Mouse (Mus musculus) natural killer cell, adult 2 months (primary cell): ENCODE results near the gene Eif3l.

Experiments used
- DNase-seq, 2 experiments: peaks; one replicate each; pipeline ENCODE4 v3.0.0; 2022; ENCODE audit warnings: low spot score in 2 of 2

The Eif3l gene

GRCm38 (mm10) chr15:79093083-79093839 lies 18.3 kb downstream of the Eif3l start:
- DNase-seq = no peak

DNA sequence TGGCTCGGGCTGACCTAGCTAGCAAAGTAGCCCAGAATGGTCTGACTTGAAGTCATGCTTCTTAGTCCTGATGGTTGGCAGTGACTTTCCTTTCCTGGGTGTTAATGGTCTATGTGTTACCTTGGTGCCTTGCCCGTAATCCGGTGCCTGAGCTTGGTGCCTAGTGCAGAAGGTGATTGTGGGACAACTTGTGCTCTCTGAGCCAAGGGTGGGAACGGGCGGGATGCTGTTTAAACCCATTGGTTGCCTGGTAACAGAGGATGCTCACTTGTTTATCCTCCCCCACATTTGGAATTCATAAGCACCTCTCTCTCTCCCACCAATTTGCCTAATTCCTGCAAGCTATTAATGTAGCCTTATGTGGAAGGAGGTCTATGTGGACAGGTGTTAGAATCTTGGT lies 20.5 kb downstream of the Eif3l start:
- DNase-seq = no peak

DNA sequence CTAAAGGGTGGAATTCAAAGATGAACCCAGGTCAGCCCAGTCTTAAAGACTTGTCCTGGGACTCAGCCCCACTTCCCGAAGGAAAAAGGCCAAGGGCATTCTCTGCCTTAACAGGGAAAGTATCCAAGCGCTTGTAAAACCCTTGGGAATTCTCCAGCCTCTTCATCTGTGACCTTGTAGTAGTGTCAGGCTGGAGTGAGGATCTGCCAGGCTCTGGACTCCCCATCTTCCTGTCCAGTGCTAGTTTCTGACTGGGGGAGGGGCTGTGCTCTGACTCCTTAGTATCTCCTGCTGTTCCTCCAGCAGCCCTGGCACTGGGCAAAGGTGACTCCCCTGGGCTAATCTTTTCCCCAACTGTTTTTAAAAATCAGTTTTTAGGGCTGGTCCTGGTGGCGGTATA lies 21.6 kb downstream of the Eif3l start:
- no peak for DNase-seq

DNA sequence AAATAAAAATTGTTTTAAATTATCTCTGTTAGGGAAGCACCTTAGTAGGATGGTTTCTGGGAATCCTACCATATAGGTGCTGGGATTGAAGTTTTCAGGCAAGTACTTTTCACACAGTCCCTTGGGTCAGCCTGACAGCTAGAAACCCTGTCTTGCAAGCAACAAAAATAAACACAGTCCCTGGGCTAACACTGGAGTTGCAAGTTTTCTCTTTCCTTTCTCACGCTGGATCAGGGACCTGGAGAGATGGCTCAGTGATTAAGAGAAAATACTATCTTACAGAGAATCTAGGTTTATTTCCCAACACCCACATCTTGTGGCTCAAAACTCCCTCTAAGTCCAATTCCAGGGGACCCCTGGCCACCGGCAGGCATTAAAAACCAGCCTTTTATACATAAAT lies 22.2 kb downstream of the Eif3l start:
- DNase-seq = no peak

- DNase-seq = no peak
Measured at GRCm38 (mm10) chr15:79097611-79098025, 22.6 kb downstream of the Eif3l start.

DNA sequence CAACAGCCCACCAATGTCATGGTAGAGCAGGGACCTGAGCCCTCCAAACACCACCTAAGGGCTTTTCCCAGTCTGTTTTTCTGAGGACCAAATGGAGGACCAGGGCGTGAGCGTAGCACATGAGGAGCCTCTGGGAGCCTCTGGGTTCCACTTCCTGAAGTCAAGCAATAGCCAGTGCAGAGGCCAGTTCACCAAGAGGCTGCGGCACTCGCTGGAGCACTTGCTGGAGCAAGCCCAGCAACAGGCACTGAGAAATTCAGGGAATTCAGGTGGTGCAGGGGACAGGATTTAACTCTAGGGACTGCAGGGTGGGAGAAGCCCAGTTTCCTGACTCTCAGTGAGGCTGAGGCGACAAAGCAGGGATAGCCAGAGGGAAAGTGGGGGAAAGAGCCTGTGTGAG lies 23.2 kb downstream of the Eif3l start:
- no peak for DNase-seq

- no peak for DNase-seq
Measured at GRCm38 (mm10) chr15:79098868-79099267, 23.9 kb downstream of the Eif3l start.

DNA sequence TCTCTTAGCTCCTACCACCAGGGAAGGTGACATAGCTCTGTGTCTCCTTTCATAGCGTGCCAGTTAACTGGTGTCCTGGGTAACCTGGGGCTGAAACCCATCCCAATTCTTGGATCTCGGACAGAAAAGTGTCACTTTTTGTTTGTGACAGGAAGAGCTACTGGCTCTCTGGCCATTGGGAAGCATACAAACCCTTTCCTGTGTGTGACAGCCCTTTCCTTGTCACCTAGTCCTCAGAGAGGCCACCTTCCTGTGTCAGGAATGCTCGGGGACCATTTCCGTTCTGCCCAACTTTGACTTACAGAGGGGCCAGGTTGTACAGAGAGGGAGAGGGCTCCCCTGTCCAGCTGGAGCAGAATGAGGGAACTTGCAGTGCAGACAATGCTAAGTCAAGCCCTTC lies 24.5 kb downstream of the Eif3l start:
- no peak for DNase-seq

GRCm38 (mm10) chr15:79100391-79100790 lies 25.4 kb downstream of the Eif3l start:
- no peak for DNase-seq

DNA sequence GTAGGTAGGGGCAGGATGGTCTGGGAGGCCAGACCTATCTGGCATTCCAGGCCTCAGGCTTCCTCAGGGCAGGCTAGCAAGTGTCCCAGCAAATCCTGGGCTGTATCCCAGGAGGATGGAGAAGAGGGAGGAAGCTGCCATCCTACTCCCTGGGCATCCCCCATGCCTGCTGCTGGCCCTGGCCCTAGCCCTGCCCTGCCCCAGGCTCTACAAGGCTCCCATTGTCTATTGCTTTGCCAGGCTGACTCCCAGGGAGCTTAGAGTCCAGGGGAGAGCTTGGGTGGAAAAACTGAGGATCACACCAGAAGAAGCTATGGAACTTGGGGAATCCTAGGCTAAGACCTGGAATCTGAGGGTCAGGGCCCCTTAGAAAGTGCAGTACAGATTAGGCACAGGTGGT lies 26.6 kb downstream of the Eif3l start:
- no peak for DNase-seq

DNA sequence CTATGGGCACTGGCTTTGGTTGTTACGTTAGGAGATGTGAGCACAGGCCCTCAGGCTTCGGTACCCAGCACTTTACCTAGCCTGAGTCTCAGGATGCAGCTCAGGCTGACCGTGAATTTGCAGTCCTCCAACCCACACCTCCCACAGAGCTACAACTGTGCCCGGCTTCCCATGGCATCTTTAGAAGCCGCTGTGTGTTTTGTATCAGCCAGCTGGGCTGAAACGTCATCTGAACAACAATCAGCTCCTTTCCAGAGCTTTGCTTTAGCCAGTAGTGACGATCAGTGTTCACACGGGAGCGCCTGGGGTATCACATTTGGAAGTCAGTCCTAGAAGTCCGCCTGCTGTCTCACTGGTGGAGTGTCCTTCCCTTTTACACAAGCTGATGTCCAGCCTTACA lies 28.3 kb downstream of the Eif3l start:
- no peak for DNase-seq

- DNase-seq = no peak
Measured at GRCm38 (mm10) chr15:79105804-79106203, 30.8 kb downstream of the Eif3l start.

DNA sequence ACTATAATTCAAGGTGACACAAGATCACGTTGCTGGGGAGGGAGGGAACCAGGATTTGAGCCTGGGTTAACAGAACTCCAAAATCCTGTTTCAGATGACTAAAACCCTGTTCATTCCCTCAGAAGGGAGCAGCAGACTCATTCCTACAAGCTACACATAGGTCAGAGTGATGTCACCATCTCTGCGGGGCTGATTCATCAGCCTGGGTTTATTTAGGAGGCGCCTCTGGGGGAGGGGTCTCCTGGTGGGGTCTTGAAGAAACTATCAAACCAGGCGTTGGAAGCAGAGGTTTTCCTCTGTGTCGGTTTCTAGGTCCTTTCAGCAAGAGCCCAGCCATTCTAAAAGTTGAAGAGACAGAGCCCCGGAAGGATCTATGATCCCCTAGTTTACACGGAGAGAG lies 33.0 kb downstream of the Eif3l start:
- DNase-seq = no peak

DNA sequence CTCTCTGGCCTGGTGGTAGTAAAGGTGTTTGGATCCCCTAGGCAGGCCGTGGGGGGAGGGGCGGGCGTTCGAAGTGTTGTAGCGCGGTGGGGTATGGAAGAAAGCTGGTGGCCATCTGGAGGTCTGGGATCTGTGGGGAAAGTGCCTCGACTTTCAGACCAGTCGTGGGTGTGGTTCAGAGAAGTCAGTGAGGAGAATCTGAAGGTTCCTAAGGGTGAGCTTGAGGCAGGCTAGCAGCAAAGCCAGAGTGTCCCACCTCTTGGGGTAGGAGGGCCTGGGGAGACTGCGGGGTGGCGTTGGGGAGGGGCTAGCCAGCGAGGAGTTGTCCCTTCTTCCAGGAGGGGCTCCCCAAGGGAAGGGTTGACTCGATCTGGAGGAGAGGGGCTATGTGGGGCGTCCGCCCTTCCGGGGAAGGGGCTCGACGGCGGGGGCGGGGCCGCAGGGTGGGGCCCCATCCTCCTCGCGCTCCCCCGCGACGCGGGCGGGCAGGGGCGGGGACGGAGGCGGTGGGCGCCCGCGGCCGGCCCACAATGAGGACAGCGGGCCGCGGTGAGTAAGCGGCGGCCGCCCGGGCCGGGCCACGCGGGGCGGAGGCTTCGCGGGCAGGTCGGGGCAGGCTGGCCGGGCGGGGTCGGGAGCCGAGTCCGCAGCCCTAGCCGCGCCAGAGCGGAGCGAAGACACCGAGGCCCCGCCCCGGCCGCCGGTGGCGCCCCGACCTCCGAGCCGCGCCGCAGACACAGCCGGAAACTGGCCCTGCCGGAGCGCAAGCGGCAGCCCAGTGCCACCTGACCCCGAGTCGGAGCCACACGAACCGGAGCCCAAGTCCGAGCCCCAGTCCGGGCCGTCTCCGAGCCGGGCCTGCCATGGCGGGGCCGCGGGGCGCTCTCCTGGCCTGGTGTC lies 33.7 kb downstream of the Eif3l start, which contains the start of gene Micall1:
Gene Micall1 (plus strand): TSS at position 478 of the 900 bp plus-strand sequence.
- DNase-seq = peak; percentile 51 to 63

GRCm38 (mm10) chr15:79109321-79109934 lies 34.4 kb downstream of the Eif3l start:
- peak in 1 of 2 experiments; percentile 11 for DNase-seq

GRCm38 (mm10) chr15:79110031-79110430 lies 35.1 kb downstream of the Eif3l start:
- no peak for DNase-seq

GRCm38 (mm10) chr15:79110528-79110927 lies 35.5 kb downstream of the Eif3l start:
- DNase-seq = no peak

DNA sequence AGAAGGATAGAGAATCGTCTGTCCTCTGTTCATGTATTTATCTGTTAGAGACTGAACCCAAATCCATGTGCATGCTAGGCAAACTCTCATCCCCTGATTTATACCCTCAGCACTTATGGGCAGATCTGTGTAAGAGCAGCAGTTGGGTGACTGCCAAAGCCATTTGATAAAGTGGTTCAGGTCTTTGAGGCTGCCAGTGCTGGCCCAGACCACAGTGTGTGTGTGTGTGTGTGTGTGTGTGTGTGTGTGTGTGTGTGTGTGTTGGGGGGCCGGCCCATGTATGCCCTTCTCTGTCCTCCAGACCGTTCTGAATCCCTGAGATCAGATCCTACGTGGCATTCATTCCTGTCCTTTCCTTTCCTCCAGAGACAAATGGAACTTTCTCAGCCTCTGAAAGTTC lies 36.8 kb downstream of the Eif3l start:
- no peak for DNase-seq

DNA sequence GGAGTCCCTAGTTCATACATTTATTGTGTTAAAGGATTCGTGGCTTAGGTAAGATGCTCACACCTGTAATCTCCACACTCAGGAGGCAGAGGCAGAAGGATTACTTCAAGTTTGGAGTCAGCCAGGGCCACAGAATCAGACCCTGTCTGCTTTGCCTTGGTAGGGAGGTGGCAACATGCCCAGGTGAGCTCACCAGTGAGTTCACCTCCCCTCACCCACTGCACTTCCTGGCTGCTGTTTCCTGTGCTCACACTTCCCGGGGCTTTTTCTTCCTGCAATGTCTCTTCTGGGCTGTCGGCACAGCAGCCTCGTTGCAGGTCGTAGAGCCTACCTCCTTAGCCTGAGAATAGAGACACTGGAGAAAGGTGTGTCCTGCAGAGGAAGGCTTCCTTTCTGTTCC lies 40.3 kb downstream of the Eif3l start:
- DNase-seq = no peak

DNA sequence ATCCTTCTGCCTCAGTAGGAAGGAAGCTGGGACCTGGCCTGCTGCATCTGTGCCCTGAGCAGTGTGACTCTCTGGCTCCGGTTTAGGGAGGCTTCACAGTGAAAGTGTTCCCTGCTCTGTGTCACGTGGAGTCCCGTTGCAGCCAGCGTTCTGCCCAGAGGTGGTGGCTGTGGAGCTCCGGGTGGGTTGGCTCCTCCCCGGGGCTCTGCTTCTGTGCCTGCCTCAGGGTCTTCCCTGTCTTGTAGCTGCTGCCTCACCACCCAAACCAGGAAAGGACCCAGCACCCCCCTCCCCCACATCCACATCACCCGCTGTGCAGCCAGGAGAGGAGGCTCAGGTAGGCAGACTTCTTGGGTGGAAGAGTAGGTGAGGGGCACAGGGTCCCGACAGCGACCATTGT lies 44.5 kb downstream of the Eif3l start:
- no peak for DNase-seq

DNA sequence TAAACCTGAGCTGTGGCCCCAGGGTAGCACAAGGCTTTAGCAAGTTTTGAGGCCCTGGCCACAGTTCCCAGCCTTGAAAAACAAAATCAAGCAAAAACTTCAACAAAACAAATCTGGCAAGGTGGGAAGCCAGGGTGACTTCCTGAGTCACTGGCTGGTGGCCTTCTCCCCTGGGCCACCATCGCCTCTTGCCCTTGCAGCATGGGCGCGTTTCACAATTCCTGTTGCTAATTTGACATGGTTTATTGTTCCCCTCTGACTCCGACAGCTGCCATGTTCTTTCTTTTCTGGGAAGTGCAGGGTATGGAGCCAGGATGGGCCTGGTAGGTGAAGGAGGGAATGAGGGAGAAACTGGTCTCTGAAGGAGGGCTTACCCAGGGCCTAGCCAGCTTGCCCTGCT lies 47.1 kb downstream of the Eif3l start:
- no peak for DNase-seq

- DNase-seq = no peak
Measured at GRCm38 (mm10) chr15:79122546-79122945, 47.6 kb downstream of the Eif3l start.
